Mouse (Mus musculus): Measurements from ENCODE around the gene Usp54.
A peak's percentile ranks its signal among the peaks of the same experiment; 100 is the strongest.
"Not testable (repeated sequence)": the region's sequence is repeated elsewhere in the genome, so short reads cannot be mapped to it uniquely, and the experiment has no call there.

Usp54 gene

GRCm38 (mm10) chr14:20609519-20609918 is 31.3 kb downstream of the Usp54 start:
- DNase-seq (ENCODE audit: low read depth), result no peak

- peak; percentile 12 for DNase-seq (ENCODE audit: low read depth)
These were observed 33.3 kb downstream of the Usp54 start for GRCm38 (mm10) chr14:20607396-20608126.

- no peak for DNase-seq (ENCODE audit: low read depth)
These were observed 39.6 kb downstream of the Usp54 start for GRCm38 (mm10) chr14:20601287-20601686.

- DNase-seq (ENCODE audit: low read depth), result no peak
These were observed 40.7 kb downstream of the Usp54 start for GRCm38 (mm10) chr14:20600203-20600602.

- no peak for DNase-seq (ENCODE audit: low read depth)
These were observed 41.3 kb downstream of the Usp54 start for GRCm38 (mm10) chr14:20599542-20599941.

- DNase-seq (ENCODE audit: low read depth), result no peak
These were observed 45.1 kb downstream of the Usp54 start for GRCm38 (mm10) chr14:20595781-20596180.

GRCm38 (mm10) chr14:20587458-20587857 is 53.4 kb downstream of the Usp54 start:
- DNase-seq (ENCODE audit: low read depth), result no peak

GRCm38 (mm10) chr14:20578822-20579407 is 61.9 kb downstream of the Usp54 start:
- no peak for DNase-seq (ENCODE audit: low read depth)

DNA sequence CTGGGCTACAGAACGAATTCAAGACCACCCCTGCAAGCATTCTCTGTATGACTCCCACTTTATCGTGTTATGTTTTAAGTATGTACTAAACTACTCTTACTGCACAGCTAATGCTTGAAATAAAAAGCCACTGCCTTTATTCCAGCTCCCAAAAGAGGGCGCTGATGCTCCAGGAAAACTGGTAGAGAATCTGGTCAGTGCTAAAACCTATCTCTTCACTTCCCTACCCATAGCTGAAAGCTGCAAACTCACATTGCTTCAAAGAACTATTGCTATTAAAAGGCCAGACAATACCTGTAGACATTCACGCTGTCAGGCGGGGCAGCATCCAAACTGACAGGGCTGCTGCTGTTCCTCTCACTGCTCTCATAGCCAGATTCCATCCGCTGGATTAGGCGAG is 64.7 kb downstream of the Usp54 start:
- DNase-seq (ENCODE audit: low read depth), result peak; percentile 83

GRCm38 (mm10) chr14:20573196-20573595 is 67.7 kb downstream of the Usp54 start:
- not testable (repeated sequence) for DNase-seq (ENCODE audit: low read depth)

- no peak for DNase-seq (ENCODE audit: low read depth)
These were observed 75.4 kb downstream of the Usp54 start for GRCm38 (mm10) chr14:20565256-20566021.

GRCm38 (mm10) chr14:20564692-20565091 is 76.2 kb downstream of the Usp54 start:
- DNase-seq (ENCODE audit: low read depth), result no peak

DNA sequence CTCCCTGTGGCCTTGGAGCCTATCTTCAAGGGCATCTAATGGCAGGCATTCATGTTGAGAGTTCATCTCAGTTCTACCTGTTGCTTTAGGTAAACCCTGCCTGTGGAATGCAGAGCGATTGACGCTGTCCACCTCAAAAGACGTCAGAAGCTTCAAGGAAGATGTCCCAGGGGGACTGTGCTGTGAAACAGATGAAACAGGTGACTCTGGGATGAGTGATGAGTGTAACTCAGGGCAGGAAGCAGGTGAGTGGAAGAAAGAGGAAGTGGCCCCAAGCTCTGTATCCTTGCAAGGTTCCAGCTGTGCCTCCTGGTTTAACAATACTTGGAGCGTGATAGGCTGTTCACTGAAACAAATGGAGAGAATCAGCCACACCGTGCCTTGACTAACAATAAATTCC is 79.0 kb downstream of the Usp54 start:
- no peak for DNase-seq (ENCODE audit: low read depth)

DNA sequence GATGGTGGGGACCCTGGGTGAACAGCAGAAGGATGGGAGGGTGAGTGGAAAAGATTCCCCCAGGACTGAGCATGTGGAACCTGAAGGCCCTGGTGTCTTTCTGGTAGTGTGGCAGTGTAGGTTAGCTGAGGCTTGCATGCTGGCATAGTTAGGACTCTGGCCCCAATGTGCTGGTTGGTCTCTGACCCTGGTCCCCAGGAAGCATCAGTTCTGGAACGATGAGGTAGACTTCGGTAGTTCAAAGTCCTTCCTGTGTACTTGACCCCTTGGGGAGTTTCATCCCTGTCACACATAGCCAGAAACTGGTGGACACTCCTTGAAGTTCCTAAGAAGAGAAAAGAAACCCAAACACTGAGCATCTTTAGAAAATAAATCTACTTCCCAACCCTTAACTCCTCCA is 90.7 kb downstream of the Usp54 start:
- DNase-seq (ENCODE audit: low read depth), result no peak

DNA sequence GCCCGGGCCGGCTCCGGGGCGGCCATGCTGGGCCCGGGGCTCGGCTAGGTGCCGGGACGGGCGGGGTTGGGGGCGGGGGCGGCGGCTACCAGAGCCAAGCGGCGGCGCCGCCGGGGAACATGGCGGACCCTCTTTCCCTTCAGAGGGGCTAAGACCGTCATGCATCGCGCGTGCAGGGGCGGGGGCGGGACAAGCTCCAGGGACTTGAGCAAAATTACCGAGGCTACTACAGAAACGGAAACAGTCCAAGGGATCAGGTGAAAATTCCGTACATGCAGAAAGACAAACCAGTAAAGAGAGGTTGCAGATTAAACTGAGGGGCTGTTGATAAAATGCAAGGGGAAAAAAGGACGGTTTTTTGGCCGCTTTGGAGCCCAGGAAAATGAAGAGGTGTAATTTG is 94.4 kb downstream of the Usp54 start, which contains the start of gene Ppp3cb:
Gene Ppp3cb (minus strand): TSS at position 159 of the 400 bp plus-strand sequence.
- DNase-seq (ENCODE audit: low read depth), result peak; percentile 93

DNA sequence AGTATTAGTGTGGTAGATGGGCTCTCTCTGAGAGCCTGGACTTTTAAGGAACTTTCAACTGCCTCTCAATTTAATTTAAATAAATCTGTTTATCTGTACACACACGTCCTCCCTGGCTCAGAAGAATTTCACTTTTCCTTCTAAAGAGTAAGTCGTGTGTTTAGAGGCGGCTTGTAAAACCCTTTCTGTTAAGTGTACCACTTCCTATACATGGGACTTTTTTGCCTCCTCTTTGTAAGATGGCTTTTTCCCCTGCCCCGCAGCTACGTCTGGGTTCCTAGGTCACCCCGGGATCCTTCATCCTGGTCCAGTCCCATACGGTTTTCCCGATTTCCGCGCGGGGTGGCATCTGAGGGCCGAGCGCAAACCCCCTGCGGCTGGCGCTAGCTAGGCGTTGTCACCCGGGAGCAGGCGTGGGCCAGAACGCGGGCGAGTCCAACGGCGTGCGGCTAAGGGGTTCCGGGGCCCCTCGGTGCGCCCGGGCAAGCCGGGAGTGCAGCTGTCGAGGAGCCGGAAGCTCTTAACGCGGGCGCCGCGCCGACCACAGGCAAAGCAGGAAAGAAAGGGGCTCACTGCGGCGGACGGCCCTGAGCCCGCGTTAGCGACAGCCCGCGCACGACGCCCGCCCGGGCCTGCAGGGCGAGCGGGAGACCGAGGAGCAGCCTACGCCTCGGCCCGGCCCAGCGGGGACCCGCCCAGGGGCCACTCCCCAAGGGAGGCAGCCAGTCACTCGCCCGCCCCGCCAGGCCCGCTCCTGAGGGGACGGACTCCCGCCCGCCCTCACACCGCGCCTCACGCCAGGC is 95.1 kb downstream of the Usp54 start:
- peak; percentile 84 for DNase-seq (ENCODE audit: low read depth)

DNA sequence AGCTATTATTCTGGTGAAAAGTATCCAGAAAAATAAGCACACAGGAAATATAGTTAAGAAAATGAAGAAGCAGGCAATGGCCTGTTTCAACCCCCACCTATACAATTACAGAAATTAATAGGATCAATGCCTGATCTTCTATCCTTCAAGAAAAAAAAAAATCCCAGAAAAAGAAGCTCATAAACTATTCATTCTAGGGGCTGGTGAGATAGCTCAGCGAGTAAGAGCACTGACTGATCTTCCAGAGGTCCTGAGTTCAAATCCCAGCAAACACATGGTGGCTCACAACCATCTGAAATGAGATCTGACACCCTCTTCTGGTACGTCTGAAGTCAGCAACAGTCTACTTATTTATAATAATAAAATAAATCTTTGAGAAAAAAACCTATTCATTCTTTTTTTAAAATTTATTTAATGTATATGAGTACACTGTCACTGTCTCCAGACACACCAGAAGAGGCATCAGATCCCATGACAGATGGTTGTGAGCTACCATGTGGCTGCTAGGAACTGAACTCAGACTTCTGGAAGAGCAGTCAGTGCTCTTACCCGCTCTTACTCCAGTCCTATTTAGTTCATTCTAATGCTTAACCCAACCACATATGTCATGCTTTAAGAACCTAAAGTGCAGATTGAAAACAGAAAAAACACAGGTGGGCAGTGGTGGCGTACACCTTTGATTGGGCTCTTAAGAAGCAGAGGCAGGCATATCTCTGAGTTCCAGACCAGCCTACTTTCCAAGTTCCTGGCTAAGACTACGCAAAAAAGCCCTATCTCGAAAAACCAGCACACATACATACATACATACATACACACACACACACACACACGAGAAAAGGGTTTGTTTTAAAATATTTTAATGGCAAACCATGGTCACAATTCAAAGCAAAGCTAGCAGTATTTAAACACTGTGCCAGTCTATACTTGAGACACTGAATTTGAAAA is 96.1 kb downstream of the Usp54 start:
- peak; percentile 42 for DNase-seq (ENCODE audit: low read depth)

GRCm38 (mm10) chr14:20529643-20530042 is 111.2 kb downstream of the Usp54 start:
- no peak for DNase-seq (ENCODE audit: low read depth)

DNA sequence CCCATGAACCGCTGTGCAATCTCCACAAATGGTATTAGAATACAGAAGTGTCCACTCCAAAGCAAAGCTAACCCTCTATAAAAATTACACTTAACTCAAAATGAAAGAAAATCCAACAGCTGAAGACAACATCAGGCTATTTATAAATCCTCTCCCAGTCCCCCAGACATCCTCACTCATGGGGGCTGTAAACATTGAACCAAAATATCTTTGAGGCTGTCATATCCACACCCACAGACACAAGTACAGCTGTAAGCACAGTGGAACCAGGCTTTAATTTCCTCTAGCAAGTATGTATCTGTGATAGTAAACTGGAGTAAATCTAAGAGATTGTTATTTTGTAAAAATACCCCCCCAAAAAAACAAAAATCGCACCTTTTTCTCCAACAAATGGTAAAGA is 120.7 kb downstream of the Usp54 start:
- DNase-seq (ENCODE audit: low read depth), result no peak

GRCm38 (mm10) chr14:20508424-20508823 is 132.4 kb downstream of the Usp54 start:
- no peak for DNase-seq (ENCODE audit: low read depth)

DNA sequence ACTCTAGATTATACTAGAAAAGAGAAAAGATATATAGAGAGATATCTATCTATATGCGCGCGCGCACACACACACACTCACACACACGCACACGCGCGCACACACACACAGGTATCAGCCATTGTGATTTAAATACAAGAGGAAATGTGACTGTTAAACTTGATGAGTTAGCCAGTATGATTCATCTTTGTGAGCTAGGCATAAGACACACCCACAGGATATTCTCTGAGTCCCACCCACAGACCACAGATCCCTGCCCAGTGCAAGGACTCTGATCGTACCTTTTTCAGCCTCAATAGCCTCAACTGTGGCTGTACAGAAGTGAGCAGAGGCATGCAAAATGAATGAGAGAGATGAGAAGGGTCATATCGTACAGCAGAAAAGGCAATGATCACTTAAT is 137.9 kb downstream of the Usp54 start:
- peak; percentile 50 for DNase-seq (ENCODE audit: low read depth)
